Mouse (Mus musculus): Measurements from ENCODE around the gene Mrps18a.
A peak's percentile ranks its signal among the peaks of the same experiment; 100 is the strongest.

Gene Mrps18a

GRCm38 (mm10) chr17:46101906-46102305 lies 8.9 kb upstream of the Mrps18a start:
- no peak for DNase-seq (ENCODE audit: low read depth, low spot score)

GRCm38 (mm10) chr17:46102608-46103159 lies 8.1 kb upstream of the Mrps18a start:
- no peak for DNase-seq (ENCODE audit: low read depth, low spot score)

- DNase-seq (ENCODE audit: low read depth, low spot score): no peak
Measured at GRCm38 (mm10) chr17:46104487-46104886, 6.3 kb upstream of the Mrps18a start.

GRCm38 (mm10) chr17:46108286-46108685 lies 2.5 kb upstream of the Mrps18a start:
- DNase-seq (ENCODE audit: low read depth, low spot score): no peak

- DNase-seq (ENCODE audit: low read depth, low spot score): no peak
Measured at GRCm38 (mm10) chr17:46115489-46115888, 4.7 kb downstream of the Mrps18a start.

GRCm38 (mm10) chr17:46116138-46116537 lies 5.4 kb downstream of the Mrps18a start:
- no peak for DNase-seq (ENCODE audit: low read depth, low spot score)

GRCm38 (mm10) chr17:46116881-46117280 lies 6.1 kb downstream of the Mrps18a start:
- no peak for DNase-seq (ENCODE audit: low read depth, low spot score)

- DNase-seq (ENCODE audit: low read depth, low spot score): no peak
Measured at GRCm38 (mm10) chr17:46117623-46118422, 7.0 kb downstream of the Mrps18a start.

GRCm38 (mm10) chr17:46118423-46118850 lies 7.7 kb downstream of the Mrps18a start:
- no peak for DNase-seq (ENCODE audit: low read depth, low spot score)

- peak; percentile 70 for DNase-seq (ENCODE audit: low read depth, low spot score)
Measured at GRCm38 (mm10) chr17:46119641-46120040, 8.9 kb downstream of the Mrps18a start.

- DNase-seq (ENCODE audit: low read depth, low spot score): no peak
Measured at GRCm38 (mm10) chr17:46122791-46123190, 12.0 kb downstream of the Mrps18a start.

GRCm38 (mm10) chr17:46123285-46123684 lies 12.5 kb downstream of the Mrps18a start:
- no peak for DNase-seq (ENCODE audit: low read depth, low spot score)

GRCm38 (mm10) chr17:46123953-46124700 lies 13.3 kb downstream of the Mrps18a start:
- no peak for DNase-seq (ENCODE audit: low read depth, low spot score)

- DNase-seq (ENCODE audit: low read depth, low spot score): no peak
Measured at GRCm38 (mm10) chr17:46126608-46127007, 15.8 kb downstream of the Mrps18a start.

GRCm38 (mm10) chr17:46127814-46128493 lies 17.2 kb downstream of the Mrps18a start:
- no peak for DNase-seq (ENCODE audit: low read depth, low spot score)

- DNase-seq (ENCODE audit: low read depth, low spot score): no peak
Measured at GRCm38 (mm10) chr17:46129741-46130498, 19.1 kb downstream of the Mrps18a start.

- no peak for DNase-seq (ENCODE audit: low read depth, low spot score)
Measured at GRCm38 (mm10) chr17:46132058-46132718, 21.4 kb downstream of the Mrps18a start.

GRCm38 (mm10) chr17:46132862-46133261 lies 22.1 kb downstream of the Mrps18a start:
- DNase-seq (ENCODE audit: low read depth, low spot score): no peak

- no peak for DNase-seq (ENCODE audit: low read depth, low spot score)
Measured at GRCm38 (mm10) chr17:46138563-46139236, 27.9 kb downstream of the Mrps18a start.

- DNase-seq (ENCODE audit: low read depth, low spot score): no peak
Measured at GRCm38 (mm10) chr17:46139872-46140271, 29.1 kb downstream of the Mrps18a start.
